Mouse (Mus musculus) lung, postnatal 0 days (tissue): ENCODE measurements around the gene Sart1.

Experiments used
- CTCF ChIP-seq: IDR thresholded peaks from 2 replicates; pipeline ENCODE4 v1.5.1; 2016; ENCODE audit warnings: antibody characterized with exemption, mild to moderate bottlenecking
- EP300 ChIP-seq: IDR thresholded peaks from 2 replicates; pipeline ENCODE4 v1.6.1; 2016; ENCODE audit warnings: antibody characterized with exemption, mild to moderate bottlenecking, control low read depth

DNA sequence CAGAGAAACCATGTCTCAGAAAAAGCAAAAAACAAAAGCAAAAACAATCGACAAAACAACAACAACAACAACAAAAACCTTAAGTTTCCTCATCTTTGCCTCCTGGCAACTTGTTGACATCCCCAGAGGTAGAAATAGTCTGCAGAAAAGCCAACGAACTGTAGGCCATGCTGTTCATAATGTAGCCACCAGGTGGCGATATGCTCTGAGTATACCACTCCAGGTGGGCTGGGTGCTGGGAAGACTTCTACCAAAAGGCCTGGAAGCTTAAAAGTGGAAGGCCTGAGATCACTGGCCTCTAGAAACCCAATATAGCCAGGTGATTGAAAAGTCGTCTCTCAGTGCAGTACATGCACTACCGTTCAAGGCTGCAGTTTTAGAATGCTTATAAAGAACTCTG is 50.5 kb downstream of the Sart1 start:
- peak; percentile 91 for TF ChIP-seq CTCF
- TF ChIP-seq EP300, result no peak
